Mouse (Mus musculus) liver (tissue): ENCODE measurements around the gene Il4ra.
A peak's percentile ranks its signal among the peaks of the same experiment; 100 is the strongest.

Experiments
- DNase-seq: peaks from one replicate; pipeline ENCODE4 v3.0.0-alpha.2; 2020; ENCODE audit warnings: mixed read lengths

Gene Il4ra

DNA sequence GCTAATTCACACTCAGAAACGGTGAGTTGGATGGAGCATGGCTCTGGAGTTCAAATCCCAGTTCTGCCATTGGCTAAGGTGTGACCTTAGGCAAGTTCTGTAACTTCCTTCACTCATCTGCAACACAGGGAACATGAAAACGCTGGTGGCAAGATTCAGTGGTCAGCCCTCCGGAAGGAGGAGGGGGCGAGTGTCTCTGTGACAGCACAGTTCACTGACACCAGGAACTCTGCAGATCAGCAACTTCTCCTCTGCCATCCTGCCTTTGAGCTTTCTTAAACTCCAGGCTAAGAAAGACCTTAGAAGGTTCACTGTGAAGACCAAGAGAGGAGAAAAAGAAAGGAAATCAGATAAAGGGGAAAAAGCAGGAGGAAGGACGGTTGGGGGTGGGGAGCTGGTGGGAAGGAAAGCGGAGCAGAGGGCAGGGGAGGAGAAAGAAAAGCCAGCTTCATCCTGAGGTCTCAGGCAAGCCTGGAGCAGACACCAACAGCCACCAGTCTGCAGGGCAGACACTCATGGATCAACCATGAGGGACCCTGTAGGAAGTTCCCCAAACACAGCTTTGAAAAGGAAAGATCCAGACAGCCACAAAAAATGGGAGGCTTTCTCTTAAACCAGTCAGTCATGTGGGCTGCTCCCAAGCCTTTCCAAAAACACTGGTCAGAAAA lies 48.8 kb downstream of the Il4ra start:
- peak; percentile 28 for DNase-seq

DNA sequence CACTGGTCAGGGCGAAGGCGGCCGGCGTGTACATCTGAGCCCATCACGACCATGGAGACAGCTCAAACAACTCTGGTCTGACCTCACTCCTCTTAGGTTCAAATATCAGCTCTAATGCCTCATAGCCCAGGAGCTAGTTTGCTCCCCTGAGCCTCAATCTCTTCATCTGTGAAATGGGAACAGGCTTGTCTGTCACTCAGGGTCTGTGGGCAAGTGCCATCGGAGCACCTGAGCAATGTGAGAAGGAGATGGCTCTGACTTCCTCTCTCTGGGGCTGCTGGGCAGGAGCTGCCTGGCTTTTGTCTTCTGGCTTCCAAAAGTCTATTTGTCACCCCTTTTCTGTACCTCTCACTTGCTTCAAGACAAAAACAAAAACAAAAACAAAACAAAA lies 49.4 kb downstream of the Il4ra start:
- DNase-seq = no peak

DNA sequence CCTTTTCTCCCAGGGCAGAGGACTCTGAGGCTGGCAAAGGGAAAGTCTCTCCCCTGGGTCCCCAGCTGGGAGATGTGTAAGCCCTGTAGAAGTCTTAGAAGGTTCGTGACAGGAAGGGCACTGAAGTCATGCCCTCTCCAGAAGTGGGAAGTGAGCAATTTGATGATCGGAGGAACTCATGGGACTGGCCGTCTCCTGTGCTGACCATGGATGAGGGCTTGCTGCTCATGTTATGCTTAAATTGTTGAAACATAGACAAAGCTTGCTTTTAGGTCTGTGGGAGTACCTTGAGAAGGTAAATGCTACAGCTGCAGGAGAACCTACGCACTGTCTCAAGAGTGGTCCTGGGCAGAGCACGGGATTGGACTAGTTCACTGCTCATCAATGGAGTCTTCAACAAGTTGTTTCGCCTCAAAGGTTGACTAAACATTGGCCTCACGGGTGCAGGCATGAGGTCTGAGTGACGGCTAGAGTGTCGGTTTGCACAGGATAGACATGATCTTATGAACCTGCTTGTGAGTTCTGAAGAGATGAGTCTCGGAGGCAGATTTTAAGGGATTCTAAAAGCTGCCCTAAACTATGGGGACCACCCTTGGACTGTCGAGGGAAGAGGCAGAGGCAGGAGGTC lies 50.0 kb downstream of the Il4ra start:
- DNase-seq = no peak

- DNase-seq = peak; percentile 35
These were observed 51.3 kb downstream of the Il4ra start, which contains the start of gene Il21r for GRCm38 (mm10) chr7:125603185-125603631. Il21r (plus strand) TSS chr7:125603429.

DNA sequence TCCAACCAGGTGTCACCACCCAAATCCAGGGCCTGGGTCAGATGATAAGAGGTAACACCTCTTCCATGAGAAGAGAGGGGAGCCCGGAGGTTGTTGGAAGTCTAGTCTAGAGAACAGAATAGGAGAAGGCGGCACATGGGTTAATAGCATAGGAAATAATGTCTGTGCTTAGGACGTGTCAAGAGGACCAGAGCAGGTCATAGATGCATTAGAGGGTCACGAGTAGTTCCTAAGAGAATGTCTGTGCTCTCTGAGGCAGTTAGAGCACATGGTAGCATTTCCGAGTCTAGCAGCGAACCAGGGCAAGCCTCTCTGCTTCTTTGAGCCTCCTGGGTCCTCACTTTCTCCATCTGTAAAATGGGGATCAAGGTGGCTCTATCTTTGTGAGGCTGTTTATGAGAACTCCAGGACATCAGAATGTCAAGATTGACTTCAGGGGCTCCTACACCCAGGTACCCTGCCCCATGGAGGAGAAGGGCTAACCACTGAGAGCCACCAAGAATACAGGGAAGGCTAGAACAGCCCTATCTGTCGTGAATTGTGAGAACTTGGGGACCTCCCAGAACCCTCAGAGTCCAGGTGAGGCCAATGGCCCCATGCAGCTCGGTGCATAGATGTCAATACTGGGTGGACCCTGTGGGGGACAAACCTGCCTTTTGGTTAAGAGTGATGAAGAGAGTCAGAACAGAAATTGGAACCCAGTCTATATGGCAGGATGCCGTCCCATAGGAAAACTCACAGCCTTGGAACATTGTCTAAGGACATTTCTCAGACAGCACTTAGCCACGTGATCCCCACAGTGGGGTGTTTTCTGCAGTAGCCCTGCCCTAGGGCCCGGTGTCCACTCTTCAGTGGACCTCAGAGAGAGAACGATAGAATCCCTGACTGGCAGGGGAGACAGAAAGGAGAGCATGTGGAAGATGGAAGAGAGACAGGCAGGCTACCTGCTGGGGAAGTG lies 52.7 kb downstream of the Il4ra start:
- DNase-seq = no peak

- no peak for DNase-seq
These were observed 53.8 kb downstream of the Il4ra start for GRCm38 (mm10) chr7:125605725-125606139.

DNA sequence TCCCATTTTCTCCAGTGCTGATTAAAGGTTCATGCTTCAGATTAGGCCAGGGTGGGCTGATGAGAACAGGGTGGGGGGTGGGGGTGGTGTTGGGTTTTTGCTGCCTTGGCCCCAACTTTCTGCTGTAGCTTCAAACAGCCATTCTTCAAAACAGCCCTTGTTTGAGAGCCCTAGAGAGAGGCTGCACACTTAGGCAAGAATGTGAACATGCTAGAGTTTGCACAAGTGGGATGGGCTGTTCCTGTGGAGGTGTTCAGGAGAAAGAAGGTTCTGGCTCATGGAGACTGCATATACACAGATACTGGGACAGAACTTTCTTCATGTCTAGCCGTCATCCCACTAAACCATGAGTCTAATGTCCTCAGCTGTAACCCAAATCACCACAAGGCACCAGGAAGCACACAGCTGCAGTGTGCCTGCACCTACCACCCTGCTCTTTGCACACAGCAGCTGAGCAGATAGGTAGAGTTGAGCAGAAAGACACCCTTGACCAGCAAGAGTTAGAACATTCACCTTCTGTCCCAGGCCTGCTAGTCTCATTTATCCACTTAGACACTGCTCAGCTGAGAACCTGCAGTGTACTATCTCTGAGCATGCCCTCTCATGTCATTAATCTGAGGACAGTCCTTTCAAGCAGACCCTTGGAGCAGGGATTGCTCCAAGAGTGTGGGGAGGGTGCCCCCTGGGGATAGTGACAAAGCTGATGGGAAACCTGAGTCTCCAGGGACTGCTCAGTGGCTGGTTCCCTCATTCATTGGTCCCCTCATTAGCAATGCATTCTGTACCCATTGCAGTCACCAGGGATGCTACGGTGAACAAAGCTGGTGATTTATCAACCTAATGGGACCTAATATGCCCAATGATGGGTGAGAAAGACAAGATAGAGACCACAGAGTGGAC lies 54.6 kb downstream of the Il4ra start:
- no peak for DNase-seq

DNA sequence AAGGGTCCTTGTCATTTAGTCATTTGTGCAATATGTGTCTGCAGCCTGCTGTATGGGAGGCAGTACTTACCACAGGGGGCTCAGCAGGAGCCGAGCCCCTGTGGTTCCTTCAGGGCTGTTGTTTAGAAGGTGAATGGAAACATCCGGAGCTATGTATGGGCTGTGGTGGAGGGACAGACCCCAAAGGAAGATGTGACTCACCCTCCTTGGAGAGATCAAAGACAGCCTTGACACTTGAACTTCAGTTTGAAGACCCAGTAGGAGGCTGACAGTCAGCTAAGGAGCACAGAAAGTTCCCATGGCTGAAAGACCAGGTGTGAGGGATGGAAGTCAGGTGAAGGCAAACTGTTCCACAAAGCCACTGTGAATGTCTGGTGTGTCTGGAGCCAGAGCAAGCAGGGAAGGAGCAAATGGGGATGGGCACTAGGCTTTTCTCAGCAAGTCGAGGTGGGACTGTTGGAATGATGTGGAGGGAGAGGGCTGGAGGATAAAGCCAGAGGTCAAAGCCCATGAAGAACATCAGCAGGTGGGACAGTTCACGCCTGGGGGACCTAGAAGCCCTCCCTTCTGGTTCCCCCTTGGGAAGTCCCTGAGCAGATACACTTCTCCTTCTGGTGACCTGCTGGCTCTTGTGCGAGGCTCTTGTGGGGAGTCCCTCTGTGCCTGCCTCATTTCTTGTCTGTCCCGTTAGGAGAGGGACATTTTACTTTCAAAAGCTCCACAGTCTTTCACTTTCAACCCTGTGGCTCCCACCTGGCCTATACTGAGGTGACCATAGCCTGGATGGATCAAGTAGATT lies 55.7 kb downstream of the Il4ra start:
- DNase-seq = no peak

DNA sequence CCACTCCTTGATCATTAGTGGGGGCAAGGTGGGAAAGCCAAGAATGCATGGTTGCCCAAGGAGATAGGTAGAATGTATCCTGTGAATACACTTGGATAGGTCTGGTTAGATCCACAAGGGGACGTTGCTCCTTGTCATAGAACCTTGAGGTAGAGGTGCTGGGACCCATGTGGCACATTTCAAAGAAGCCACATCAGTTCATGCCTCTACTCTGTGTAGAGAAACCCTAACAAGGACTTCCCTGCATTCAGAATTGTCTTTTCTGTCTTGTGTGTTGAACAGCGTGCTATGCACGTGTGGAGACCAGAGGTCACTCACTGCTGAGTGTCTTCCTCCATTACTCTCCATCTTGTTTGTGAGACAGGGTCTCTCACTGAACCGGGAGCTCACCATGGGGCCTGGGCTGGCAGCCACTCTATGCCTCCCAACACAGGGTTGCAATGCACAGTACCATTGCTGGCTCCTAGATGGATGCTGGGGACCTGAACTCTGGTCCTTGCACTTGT lies 56.3 kb downstream of the Il4ra start:
- DNase-seq = no peak

- DNase-seq = no peak
These were observed 61.7 kb downstream of the Il4ra start for GRCm38 (mm10) chr7:125613579-125613978.

DNA sequence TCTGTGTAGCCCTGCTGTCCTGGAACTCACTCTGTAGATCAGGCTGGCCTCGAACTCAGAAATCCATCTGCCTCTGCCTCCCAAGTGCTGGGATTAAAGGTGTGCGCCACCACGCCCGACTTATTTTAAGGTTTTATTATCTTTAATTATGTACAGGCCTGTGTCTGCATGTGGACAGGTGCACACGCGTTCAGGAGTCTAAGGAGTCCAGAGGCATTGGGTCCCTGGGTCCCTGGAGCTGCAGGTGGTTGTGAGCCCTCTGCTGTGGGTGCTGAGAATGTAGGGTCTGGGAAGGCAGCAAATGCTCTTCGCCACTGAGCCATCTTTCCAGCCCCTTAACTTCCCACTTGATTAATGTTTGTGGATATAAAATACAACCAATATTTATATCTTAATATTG lies 63.5 kb downstream of the Il4ra start:
- DNase-seq = no peak

GRCm38 (mm10) chr7:125618016-125618415 lies 66.1 kb downstream of the Il4ra start:
- DNase-seq = no peak

GRCm38 (mm10) chr7:125620077-125620476 lies 68.2 kb downstream of the Il4ra start:
- no peak for DNase-seq

DNA sequence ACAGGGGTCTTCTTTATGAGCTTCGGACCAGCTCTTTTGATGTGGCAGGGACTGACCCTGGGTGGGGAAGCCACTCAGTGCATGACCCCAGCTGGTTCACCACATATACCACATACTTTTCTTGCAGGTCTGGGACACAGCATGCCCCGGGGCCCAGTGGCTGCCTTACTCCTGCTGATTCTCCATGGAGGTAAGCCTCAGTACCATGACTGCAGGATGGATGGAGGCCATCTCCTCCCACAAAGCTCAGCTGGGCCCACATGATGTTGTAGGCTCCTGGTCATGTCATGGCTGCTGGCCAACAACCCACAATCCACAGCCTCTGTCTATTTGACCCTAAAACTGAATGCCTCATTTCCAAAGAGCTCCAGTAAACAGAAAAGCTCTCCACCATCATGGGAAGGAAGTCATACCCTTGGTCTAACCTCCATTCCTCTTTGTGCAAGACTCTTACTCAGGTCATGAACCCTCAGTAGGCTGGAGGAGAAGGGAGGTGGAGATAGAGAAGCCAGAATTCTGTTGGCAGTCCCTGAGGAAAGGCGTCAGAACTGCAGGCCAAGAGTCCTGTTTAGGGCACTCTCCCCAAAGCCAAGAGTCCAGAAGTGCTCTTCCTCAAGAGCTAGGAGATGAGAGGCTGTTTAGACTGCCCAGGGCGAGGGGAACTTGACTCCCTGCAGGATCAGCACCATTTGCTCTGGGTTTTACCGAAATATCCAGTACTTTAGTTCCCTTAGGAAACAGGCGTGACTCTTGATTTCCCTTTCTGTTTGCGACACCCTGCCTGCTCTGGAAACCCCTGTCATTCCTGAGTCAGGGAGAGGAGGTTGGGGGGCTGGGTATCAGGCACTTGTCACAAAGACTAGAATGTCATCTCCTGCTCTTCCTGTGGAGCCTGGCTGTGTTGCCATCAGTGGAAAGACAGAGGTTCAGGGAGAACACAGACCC lies 71.1 kb downstream of the Il4ra start:
- no peak for DNase-seq

DNA sequence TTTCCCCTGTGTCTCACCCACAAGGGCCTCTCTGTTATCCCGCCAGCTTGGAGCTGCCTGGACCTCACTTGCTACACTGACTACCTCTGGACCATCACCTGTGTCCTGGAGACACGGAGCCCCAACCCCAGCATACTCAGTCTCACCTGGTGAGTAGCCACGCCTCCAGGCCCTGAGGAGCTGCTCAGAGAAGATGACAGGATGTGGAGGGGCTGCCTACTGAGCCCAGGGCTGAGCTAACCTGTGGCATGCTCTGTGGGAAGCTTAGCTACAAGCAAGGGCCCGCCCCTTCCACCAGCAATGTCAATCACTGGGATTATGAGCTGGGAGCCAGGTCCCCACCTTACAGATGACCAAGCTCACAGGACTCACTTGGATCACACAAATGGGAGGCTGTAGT lies 73.3 kb downstream of the Il4ra start:
- no peak for DNase-seq

DNA sequence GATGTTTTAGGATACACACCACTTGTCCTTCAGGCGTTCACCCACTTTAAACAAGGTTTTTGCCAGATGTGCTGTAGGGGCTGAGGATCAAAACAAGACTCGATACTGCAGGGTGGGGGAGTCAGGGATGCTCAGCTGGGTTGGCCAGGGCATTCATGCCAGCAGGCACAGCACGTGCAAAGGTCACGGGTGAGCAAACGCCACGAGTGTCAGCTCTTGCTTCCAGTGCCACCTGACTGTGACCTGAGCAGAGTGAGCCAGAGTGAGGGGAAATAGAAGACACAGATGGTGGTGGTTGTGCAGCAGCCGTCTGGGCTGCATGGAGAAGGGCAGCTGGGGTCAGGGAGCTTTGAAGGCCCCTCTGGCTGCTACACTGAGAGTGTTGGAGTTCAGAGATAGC lies 73.9 kb downstream of the Il4ra start:
- DNase-seq = no peak
